8 mouse cellular contexts compared by ENCODE assay signal in genomic region chr16:34572406-34573150, GRCm38 (mm10). TPM values are rescaled to one million over a fixed set of nuclear protein-coding genes. Genes with fewer than 3 reads are reported as not detected.
DNase-seq lines count a peak whose midpoint lies in the region; ATAC-seq lines count a peak whose summit lies in the region.

No protein-coding gene starts in this region.

- peak overlapping the region; percentile 94 for H3K4me2 ChIP-seq in intestine, embryonic 15.5 days (replicated peaks)

- H3K9me3 ChIP-seq in intestine, embryonic 15.5 days, result no peaks in the 10 kb centered on the region

- no peaks in the 10 kb centered on the region for H3K36me3 ChIP-seq in intestine, embryonic 15.5 days

- under 1% methylated on average over 60 of the region's 61 CpGs for WGBS in intestine, embryonic 15.5 days

- peak overlapping the region; percentile 89 for H3K9ac ChIP-seq in intestine, embryonic 15.5 days

- intact Hi-C loops in left cerebral cortex, postnatal 36 days (cut with DNase I), result loop anchor here (2.0 to 5.0 kb wide), 3 partner anchors 40 to 225 kb away; no protein-coding TSS in a partner anchor
- intact Hi-C loops in left cerebral cortex, postnatal 4 days (cut with DNase I), result loop anchor here (5.0 kb wide), 2 partner anchors 40 to 230 kb away; no protein-coding TSS in a partner anchor
- intact Hi-C loops in gastrocnemius, postnatal 14 days (cut with DNase I; ENCODE audit: low total_unique reads), result no loop called here

- ATAC-seq in intestine, embryonic 15.5 days, result peak; percentile 30
- no peak for ATAC-seq in megakaryocyte progenitor cell, adult 5-6 weeks (replicated peaks; ENCODE audit: poor library complexity)

- DNase-seq in left cerebral cortex, postnatal 36 days (ENCODE audit: low spot score in 2 of 2), result peak; percentile 46 to 61
- DNase-seq in left cerebral cortex, postnatal 4 days, result no peak
- DNase-seq in cerebellum, adult 9-11 months, result peak; percentile 19
- DNase-seq in gastrocnemius, postnatal 14 days, result peak; percentile 36
- peak; percentile 5 for DNase-seq in liver
- peak; percentile 75 for DNase-seq in neural tube, embryonic 10.5 days (ENCODE audit: extremely low spot score, low spot score)

- peaks cover 13% of the 10 kb centered on the region for H3K4me1 ChIP-seq in intestine, embryonic 15.5 days (replicated peaks)

- H3K4me3 ChIP-seq in intestine, embryonic 15.5 days (replicated peaks), result peak overlapping the region; percentile 81

- H3K27me3 ChIP-seq in intestine, embryonic 15.5 days (replicated peaks), result 0 out of 2 replicates have a peak, but pooled peaks cover 2% of the 10 kb centered on the region

- H3K27ac ChIP-seq in intestine, embryonic 15.5 days, result peak overlapping the region; percentile 92

RNA-seq across cellular contexts. Expression of gene Kalrn, which starts 0.8 kb away (rescaled TPM):
- total RNA-seq in left cerebral cortex, postnatal 36 days (2021), result 100 to 1,000 TPM; 564 to 585 TPM
- 100 to 1,000 TPM; 233 to 236 TPM for total RNA-seq in left cerebral cortex, postnatal 4 days (2021)
- total RNA-seq in gastrocnemius, postnatal 14 days (2021), result 10 to 100 TPM; 16.3 to 20.2 TPM
- polyA plus RNA-seq in intestine, embryonic 15.5 days (2015; fragmentation: Nextera tagmentation; extraction: Ambion mirVana), result 13.0 and 14.4 TPM in 2 replicates
- 2.0 and 3.3 TPM in 2 replicates for total RNA-seq in megakaryocyte progenitor cell, adult 5-6 weeks (2015)
- total RNA-seq in megakaryocyte progenitor cell, adult 5-6 weeks (2017), result 2.2 and 3.8 TPM in 2 replicates

Comparison
In these comparisons a context has a peak if more than half of its experiments do, and no peak if none do; other contexts are left out.
1. RNA of gene Kalrn, which starts 0.8 kb away (total RNA-seq): 564 to 585 TPM in left cerebral cortex, postnatal 36 days and 233 to 236 TPM in left cerebral cortex, postnatal 4 days; 16.3 to 20.2 TPM in gastrocnemius, postnatal 14 days and 2.0 to 3.8 TPM in megakaryocyte progenitor cell, adult 5-6 weeks; every median in the first group is over 10 times any median in the second.